Mouse (Mus musculus): ENCODE results near the gene Utrn. TPM values are rescaled to one million over a fixed set of nuclear protein-coding genes. Genes with fewer than 3 reads are reported as not detected.

Gene Utrn
- polyA plus RNA-seq, 1 experiment = 31.4 TPM

- no peak for TF ChIP-seq CTCF (IDR thresholded peaks at IDR 0.05; ENCODE audit: control insufficient read depth, insufficient read depth, low read length)
- Histone ChIP-seq H3K4me1 (ENCODE audit: control insufficient read depth, insufficient read depth, low read length) (no peaks in the 10 kb centered on the region), H3K27ac (ENCODE audit: control insufficient read depth, insufficient read depth, low read depth, low read length, poor library complexity) (no peak overlapping the region), H3K4me3 (replicated peaks; ENCODE audit: control insufficient read depth, low read depth, low read length) (no peak overlapping the region)
- 81% methylated on average over 13 of the region's 13 CpGs for WGBS
These were observed 129.7 kb downstream of the Utrn start for GRCm38 (mm10) chr10:12739302-12739987.

GRCm38 (mm10) chr10:12737926-12738325 lies 131.2 kb downstream of the Utrn start:
- TF ChIP-seq POLR2A (IDR thresholded peaks at IDR 0.05; ENCODE audit: borderline replicate concordance, control insufficient read depth, low read depth, low read length) (no peak), CTCF (IDR thresholded peaks at IDR 0.05; ENCODE audit: control insufficient read depth, insufficient read depth, low read length) (no peak)
- Histone ChIP-seq H3K27ac (ENCODE audit: control insufficient read depth, insufficient read depth, low read depth, low read length, poor library complexity) (no peak overlapping the region), H3K4me3 (replicated peaks; ENCODE audit: control insufficient read depth, low read depth, low read length) (no peak overlapping the region), H3K4me1 (ENCODE audit: control insufficient read depth, insufficient read depth, low read length) (no peaks in the 10 kb centered on the region)
- 87% methylated on average over 9 of the region's 9 CpGs for WGBS

DNA sequence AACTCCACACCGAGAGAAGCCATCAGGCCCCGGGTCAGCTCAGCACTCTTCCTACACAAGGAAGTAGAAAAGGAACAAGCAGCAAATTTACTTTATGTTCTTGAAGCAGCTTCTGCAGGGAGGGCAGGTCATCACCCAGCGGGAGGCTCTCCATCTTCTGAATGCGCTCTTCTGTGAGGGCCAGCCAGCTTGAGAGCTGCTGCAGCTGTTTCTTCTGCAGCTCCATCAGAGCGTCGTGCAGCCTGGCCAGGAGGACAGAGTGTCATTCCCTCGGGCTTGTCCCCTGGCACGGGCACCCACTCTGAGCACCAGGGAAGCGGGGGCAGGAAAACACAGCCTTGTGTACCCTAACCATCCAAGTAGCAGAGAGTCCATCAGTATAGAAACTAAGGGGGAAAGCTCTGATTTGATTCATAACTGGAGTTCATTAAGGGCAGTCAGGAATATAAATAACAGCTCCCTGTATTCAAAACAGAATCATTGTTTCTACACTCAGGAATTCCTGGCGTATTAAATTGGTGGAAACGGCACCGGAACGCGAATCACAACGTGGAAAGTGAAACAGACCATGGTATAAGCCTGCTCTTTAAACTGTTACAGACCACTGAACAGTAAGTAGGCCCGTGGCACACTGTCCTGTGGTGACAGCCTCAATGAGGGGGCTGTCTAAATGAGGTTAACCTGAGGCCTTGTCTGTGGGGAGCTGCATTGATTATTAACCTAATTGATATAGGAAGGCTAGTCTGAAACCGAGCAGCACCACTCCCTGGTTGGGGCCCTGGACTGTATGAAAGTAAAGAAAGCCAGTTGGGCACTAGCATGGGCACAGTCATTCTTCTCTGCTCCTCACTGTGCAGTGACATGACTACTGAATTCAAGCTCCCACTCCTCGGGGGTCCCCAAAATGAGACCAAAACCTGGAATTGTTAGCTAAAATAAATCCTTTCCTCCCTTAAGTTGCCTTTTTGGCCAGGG lies 132.0 kb downstream of the Utrn start:
- 88% methylated on average over 18 of the region's 18 CpGs for WGBS
- TF ChIP-seq POLR2A (IDR thresholded peaks at IDR 0.05; ENCODE audit: borderline replicate concordance, control insufficient read depth, low read depth, low read length) = no peak
- TF ChIP-seq CTCF (IDR thresholded peaks at IDR 0.05; ENCODE audit: control insufficient read depth, insufficient read depth, low read length) = no peak

DNA sequence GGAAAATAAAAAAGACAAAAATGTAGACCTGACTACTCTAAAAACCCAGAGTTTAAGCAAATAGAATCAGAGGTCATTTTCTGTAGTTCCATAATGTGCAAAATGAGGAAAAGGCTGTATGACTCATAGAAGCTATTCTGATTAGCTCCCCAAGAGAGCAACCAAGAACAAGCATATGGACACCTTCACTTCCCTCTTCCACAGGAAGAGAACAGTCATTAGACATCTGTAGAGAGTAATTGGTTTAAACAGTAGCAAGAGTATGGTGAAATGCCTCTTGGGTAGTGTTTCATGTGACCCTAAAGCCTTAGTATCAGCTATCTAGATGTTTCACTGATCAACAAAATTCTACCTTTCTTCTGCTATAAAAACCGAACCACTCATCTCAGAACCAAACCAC lies 133.5 kb downstream of the Utrn start:
- no peak overlapping the region for H3K4me3 ChIP-seq (replicated peaks; ENCODE audit: control insufficient read depth, low read depth, low read length)
- 83% methylated on average over 1 of the region's 1 CpGs for WGBS
- no peak overlapping the region for H3K27ac ChIP-seq (ENCODE audit: control insufficient read depth, insufficient read depth, low read depth, low read length, poor library complexity)
- TF ChIP-seq POLR2A (IDR thresholded peaks at IDR 0.05; ENCODE audit: borderline replicate concordance, control insufficient read depth, low read depth, low read length) (no peak), CTCF (IDR thresholded peaks at IDR 0.05; ENCODE audit: control insufficient read depth, insufficient read depth, low read length) (no peak)
- no peaks in the 10 kb centered on the region for H3K4me1 ChIP-seq (ENCODE audit: control insufficient read depth, insufficient read depth, low read length)

More for the DNA sequence above, 132.0 kb downstream of the Utrn start:
- Histone ChIP-seq H3K4me3 (replicated peaks; ENCODE audit: control insufficient read depth, low read depth, low read length) (no peak overlapping the region), H3K27ac (ENCODE audit: control insufficient read depth, insufficient read depth, low read depth, low read length, poor library complexity) (no peak overlapping the region), H3K4me1 (ENCODE audit: control insufficient read depth, insufficient read depth, low read length) (no peaks in the 10 kb centered on the region)

DNA sequence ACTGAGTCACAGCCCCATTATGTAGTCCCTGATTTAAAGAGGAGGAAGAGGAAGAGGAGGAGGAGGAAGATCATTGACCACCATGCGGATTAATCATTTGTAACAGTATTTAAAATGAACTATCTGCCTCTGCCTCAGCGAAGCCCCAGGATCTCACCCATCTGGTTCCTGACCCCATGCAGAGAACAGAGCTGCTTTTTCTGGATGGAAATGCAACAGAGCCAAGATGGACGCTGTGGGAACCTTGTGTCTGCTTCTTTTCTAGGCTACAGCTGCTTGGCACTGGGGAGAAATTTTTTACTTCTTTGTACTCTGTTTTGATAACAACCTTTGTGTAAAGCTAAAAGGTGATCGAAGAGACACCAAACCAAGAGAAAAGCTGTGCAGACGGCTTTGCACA lies 137.7 kb downstream of the Utrn start:
- no peak for TF ChIP-seq POLR2A (IDR thresholded peaks at IDR 0.05; ENCODE audit: borderline replicate concordance, control insufficient read depth, low read depth, low read length)
- no peak for TF ChIP-seq CTCF (IDR thresholded peaks at IDR 0.05; ENCODE audit: control insufficient read depth, insufficient read depth, low read length)
- no peak overlapping the region for H3K27ac ChIP-seq (ENCODE audit: control insufficient read depth, insufficient read depth, low read depth, low read length, poor library complexity)
- 93% methylated on average over 5 of the region's 5 CpGs for whole genome bisulfite sequencing
- H3K4me1 ChIP-seq (ENCODE audit: control insufficient read depth, insufficient read depth, low read length) = peaks cover 2% of the 10 kb centered on the region
- H3K4me3 ChIP-seq (replicated peaks; ENCODE audit: control insufficient read depth, low read depth, low read length) = no peak overlapping the region

DNA sequence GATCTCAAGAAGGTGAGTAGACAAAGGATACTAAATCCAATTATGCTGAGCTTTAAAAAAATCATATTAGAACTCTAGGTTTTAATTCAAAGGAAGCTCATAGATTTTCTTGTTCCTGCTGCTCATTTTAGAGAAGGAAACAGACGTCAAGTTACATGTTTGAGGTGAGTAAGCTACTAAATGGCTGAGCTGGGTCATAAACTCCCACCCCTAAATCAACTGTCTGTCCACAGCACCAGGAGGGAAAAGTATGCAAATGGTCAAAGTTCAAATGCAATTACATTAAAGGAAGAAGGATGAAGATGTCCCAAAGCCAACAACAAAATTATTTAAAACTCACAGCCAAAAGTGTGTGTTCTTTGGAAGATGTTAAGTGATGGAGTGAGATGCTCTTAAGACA lies 139.5 kb downstream of the Utrn start:
- H3K4me3 ChIP-seq (replicated peaks; ENCODE audit: control insufficient read depth, low read depth, low read length) = no peak overlapping the region
- TF ChIP-seq CTCF (IDR thresholded peaks at IDR 0.05; ENCODE audit: control insufficient read depth, insufficient read depth, low read length) (no peak), POLR2A (IDR thresholded peaks at IDR 0.05; ENCODE audit: borderline replicate concordance, control insufficient read depth, low read depth, low read length) (no peak)
- H3K4me1 ChIP-seq (ENCODE audit: control insufficient read depth, insufficient read depth, low read length) = peaks cover 2% of the 10 kb centered on the region
- 26% methylated on average over 1 of the region's 1 CpGs for WGBS
- no peak overlapping the region for H3K27ac ChIP-seq (ENCODE audit: control insufficient read depth, insufficient read depth, low read depth, low read length, poor library complexity)

GRCm38 (mm10) chr10:12729033-12729432 lies 140.1 kb downstream of the Utrn start:
- no peak for TF ChIP-seq CTCF (IDR thresholded peaks at IDR 0.05; ENCODE audit: control insufficient read depth, insufficient read depth, low read length)
- TF ChIP-seq POLR2A (IDR thresholded peaks at IDR 0.05; ENCODE audit: borderline replicate concordance, control insufficient read depth, low read depth, low read length) = no peak
- Histone ChIP-seq H3K27ac (ENCODE audit: control insufficient read depth, insufficient read depth, low read depth, low read length, poor library complexity) (no peak overlapping the region), H3K4me3 (replicated peaks; ENCODE audit: control insufficient read depth, low read depth, low read length) (no peak overlapping the region), H3K4me1 (ENCODE audit: control insufficient read depth, insufficient read depth, low read length) (peaks cover 2% of the 10 kb centered on the region)
- 40% methylated on average over 5 of the region's 5 CpGs for WGBS

DNA sequence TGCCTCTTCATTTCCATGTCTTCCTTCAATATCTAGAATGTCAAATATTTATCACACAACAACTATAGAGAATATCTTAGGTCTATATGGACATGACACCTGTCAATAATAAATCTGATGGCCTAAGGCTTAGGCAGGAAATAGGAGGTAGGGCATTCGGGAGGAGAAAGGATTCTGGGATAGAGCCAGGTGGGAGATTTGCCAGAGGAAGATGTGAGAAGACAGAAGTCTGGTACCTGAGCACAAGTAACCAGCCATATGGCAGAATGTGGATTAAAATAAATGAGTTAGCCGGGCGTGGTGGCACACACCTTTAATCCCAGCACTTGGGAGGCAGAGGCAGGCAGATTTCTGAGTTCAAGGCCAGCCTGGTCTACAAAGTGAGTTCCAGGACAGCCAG lies 141.3 kb downstream of the Utrn start:
- TF ChIP-seq POLR2A (IDR thresholded peaks at IDR 0.05; ENCODE audit: borderline replicate concordance, control insufficient read depth, low read depth, low read length) = no peak
- TF ChIP-seq CTCF (IDR thresholded peaks at IDR 0.05; ENCODE audit: control insufficient read depth, insufficient read depth, low read length) = no peak
- WGBS = 83% methylated on average over 3 of the region's 3 CpGs
- no peak overlapping the region for H3K4me3 ChIP-seq (replicated peaks; ENCODE audit: control insufficient read depth, low read depth, low read length)
- H3K4me1 ChIP-seq (ENCODE audit: control insufficient read depth, insufficient read depth, low read length) = peaks cover 2% of the 10 kb centered on the region
- no peak overlapping the region for H3K27ac ChIP-seq (ENCODE audit: control insufficient read depth, insufficient read depth, low read depth, low read length, poor library complexity)
